Mouse (Mus musculus) hindbrain, embryonic 15.5 days (tissue): ENCODE results near the gene Pygo2. TPM values are rescaled to one million over a fixed set of nuclear protein-coding genes. Genes with fewer than 3 reads are reported as not detected.

Source experiments
- ATAC-seq: fragments of 200-750 bp; cut with Nextera tagmentation; 2 replicates; pipeline ENCODE4 v1.8.0; 2017; ENCODE audit warnings: low read depth, moderate number of reproducible peaks, moderate TSS enrichment; ENCODE audit not compliant: low FRiP score
- H3K27ac ChIP-seq: fragments of 300-500 bp; sonication (generic); replicated peaks from 2 replicates; pipeline ENCODE4 v1.5.1; 2015; ENCODE audit warnings: mild to moderate bottlenecking, inconsistent platforms
- H3K27me3 ChIP-seq: fragments of 300-500 bp; sonication (generic); 2 replicates; pipeline ENCODE4 v1.6.1; 2015; ENCODE audit warnings: control low read depth, inconsistent platforms
- H3K36me3 ChIP-seq: fragments of 300-500 bp; sonication (generic); 2 replicates; pipeline ENCODE4 v1.6.1; 2015; ENCODE audit warnings: control low read depth, inconsistent platforms
- H3K4me1 ChIP-seq: fragments of 300-500 bp; sonication (generic); replicated peaks from 2 replicates; pipeline ENCODE4 v1.6.1; 2015; ENCODE audit warnings: control low read depth, inconsistent platforms
- H3K4me2 ChIP-seq: fragments of 300-500 bp; sonication (generic); 2 replicates; pipeline ENCODE4 v1.6.1; 2015; ENCODE audit warnings: moderate library complexity, mild to moderate bottlenecking, inconsistent platforms
- H3K4me3 ChIP-seq: fragments of 300-500 bp; sonication (generic); 2 replicates; pipeline ENCODE4 v1.5.1; 2015; ENCODE audit warnings: mild to moderate bottlenecking, inconsistent platforms
- H3K9ac ChIP-seq: fragments of 300-500 bp; sonication (generic); 2 replicates; pipeline ENCODE4 v1.6.1; 2015; ENCODE audit warnings: inconsistent platforms
- H3K9me3 ChIP-seq: fragments of 300-500 bp; sonication (generic); 2 replicates; pipeline ENCODE4 v1.6.1; 2016; ENCODE audit warnings: control low read depth, inconsistent platforms
- WGBS: fragments of 180-500 bp; shearing (Covaris S2); methylation state at CpG from one replicate; pipeline ENCODE4 v1.1.7; 2015; 5-methylcytosine and 5-hydroxymethylcytosine counted together
- polyA plus RNA-seq: library from polyadenylated mRNA; unstranded; fragments of >200 nt; fragmentation: Nextera tagmentation; extraction: Ambion mirVana; gene quantifications from 2 replicates; pipeline ENCODE4 v1.2.1, GENCODE M21; 2015

Pygo2 gene
- polyA plus RNA-seq, 1 experiment from 2014 or later, result 45.8 TPM

GRCm38 (mm10) chr3:89395419-89395805 lies 34.6 kb upstream of the Pygo2 start:
- Histone ChIP-seq H3K27ac (no peak overlapping the region), H3K27me3 (peaks cover 33% of the 10 kb centered on the region), H3K36me3 (no peaks in the 10 kb centered on the region), H3K9ac (no peak overlapping the region), H3K4me2 (peak overlapping the region; percentile 99), H3K4me1 (peaks cover 62% of the 10 kb centered on the region), H3K4me3 (peak overlapping the region; percentile 51), H3K9me3 (no peaks in the 10 kb centered on the region)
- 2% methylated on average over 10 of the region's 10 CpGs for WGBS
- no peak for ATAC-seq

- Histone ChIP-seq H3K4me1 (peaks cover 56% of the 10 kb centered on the region), H3K4me3 (peak overlapping the region; percentile 51), H3K9ac (peak overlapping the region; percentile 22), H3K27me3 (peaks cover 33% of the 10 kb centered on the region), H3K4me2 (peak overlapping the region; percentile 99), H3K27ac (no peak overlapping the region), H3K36me3 (no peaks in the 10 kb centered on the region), H3K9me3 (no peaks in the 10 kb centered on the region)
- under 1% methylated on average over 43 of the region's 44 CpGs for WGBS
- ATAC-seq, result no peak
These were observed 34.0 kb upstream of the Pygo2 start for GRCm38 (mm10) chr3:89395806-89396653.

GRCm38 (mm10) chr3:89396654-89397005 lies 33.4 kb upstream of the Pygo2 start:
- H3K4me3 ChIP-seq, result peak overlapping the region; percentile 51
- H3K27me3 ChIP-seq, result peaks cover 33% of the 10 kb centered on the region
- H3K9me3 ChIP-seq, result no peaks in the 10 kb centered on the region
- WGBS, result under 1% methylated on average over 4 of the region's 4 CpGs
- H3K4me2 ChIP-seq, result peak overlapping the region; percentile 99
- H3K36me3 ChIP-seq, result no peaks in the 10 kb centered on the region
- no peak overlapping the region; the same call in 1 of the 2 replicates for H3K9ac ChIP-seq
- H3K27ac ChIP-seq, result no peak overlapping the region
- no peak for ATAC-seq
- H3K4me1 ChIP-seq, result peaks cover 50% of the 10 kb centered on the region

GRCm38 (mm10) chr3:89401329-89401728 lies 28.7 kb upstream of the Pygo2 start:
- 88% methylated on average over 7 of the region's 7 CpGs for WGBS
- peaks cover 4% of the 10 kb centered on the region; the same call in 1 of the 2 replicates for H3K27me3 ChIP-seq
- no peak overlapping the region for H3K4me2 ChIP-seq
- peaks cover 4% of the 10 kb centered on the region for H3K4me1 ChIP-seq
- no peak overlapping the region for H3K27ac ChIP-seq
- no peak for ATAC-seq
- H3K9ac ChIP-seq, result no peak overlapping the region
- peaks cover 21% of the 10 kb centered on the region for H3K36me3 ChIP-seq
- no peak overlapping the region for H3K4me3 ChIP-seq
- no peaks in the 10 kb centered on the region for H3K9me3 ChIP-seq

GRCm38 (mm10) chr3:89402693-89403092 lies 27.3 kb upstream of the Pygo2 start, which contains the start of gene Lenep:
TSS of gene Lenep (minus strand) at chr3:89402793.
- Histone ChIP-seq H3K4me1 (no peaks in the 10 kb centered on the region), H3K4me3 (no peak within 1 kb of the TSS), H3K27ac (no peak within 1 kb of the TSS), H3K9ac (no peak within 1 kb of the TSS), H3K27me3 (no peaks in the 10 kb centered on the region), H3K36me3 (peaks cover 21% of the 10 kb centered on the region), H3K4me2 (no peak within 1 kb of the TSS), H3K9me3 (no peaks in the 10 kb centered on the region)
- 69% methylated on average over 5 of the region's 5 CpGs for WGBS
- no peak for ATAC-seq

- no peaks in the 10 kb centered on the region for H3K9me3 ChIP-seq
- no peak overlapping the region for H3K4me3 ChIP-seq
- H3K4me2 ChIP-seq, result no peak overlapping the region
- H3K27ac ChIP-seq, result no peak overlapping the region
- H3K9ac ChIP-seq, result no peak overlapping the region
- H3K4me1 ChIP-seq, result peaks cover 14% of the 10 kb centered on the region
- H3K27me3 ChIP-seq, result no peaks in the 10 kb centered on the region
- 92% methylated on average over 6 of the region's 6 CpGs for WGBS
- peaks cover 21% of the 10 kb centered on the region for H3K36me3 ChIP-seq
- no peak for ATAC-seq
These were observed 23.1 kb upstream of the Pygo2 start for GRCm38 (mm10) chr3:89406887-89407286.

- Histone ChIP-seq H3K27ac (no peak overlapping the region), H3K9me3 (no peaks in the 10 kb centered on the region), H3K9ac (no peak overlapping the region), H3K4me2 (no peak overlapping the region), H3K4me3 (no peak overlapping the region), H3K27me3 (no peaks in the 10 kb centered on the region), H3K36me3 (peaks cover 9% of the 10 kb centered on the region), H3K4me1 (peaks cover 21% of the 10 kb centered on the region)
- ATAC-seq, result no peak
- WGBS, result 69% methylated on average over 16 of the region's 16 CpGs
These were observed 21.6 kb upstream of the Pygo2 start for GRCm38 (mm10) chr3:89408448-89408847.

GRCm38 (mm10) chr3:89409701-89410100 lies 20.3 kb upstream of the Pygo2 start:
- no peak for ATAC-seq
- Histone ChIP-seq H3K9me3 (no peaks in the 10 kb centered on the region), H3K27ac (no peak overlapping the region), H3K36me3 (peaks cover 5% of the 10 kb centered on the region), H3K4me1 (peaks cover 21% of the 10 kb centered on the region), H3K9ac (no peak overlapping the region), H3K4me3 (no peak overlapping the region), H3K4me2 (no peak overlapping the region), H3K27me3 (no peaks in the 10 kb centered on the region)
- 93% methylated on average over 3 of the region's 3 CpGs for WGBS

- Histone ChIP-seq H3K9me3 (no peaks in the 10 kb centered on the region), H3K4me1 (peaks cover 21% of the 10 kb centered on the region), H3K27me3 (no peaks in the 10 kb centered on the region), H3K4me3 (peak overlapping the region; percentile 45), H3K4me2 (peak overlapping the region; percentile 81), H3K27ac (peak overlapping the region; percentile 76), H3K36me3 (peaks cover 11% of the 10 kb centered on the region), H3K9ac (peak overlapping the region; percentile 50)
- 82% methylated on average over 10 of the region's 10 CpGs for WGBS
- ATAC-seq, result no peak
These were observed 19.1 kb upstream of the Pygo2 start for GRCm38 (mm10) chr3:89410864-89411263.

GRCm38 (mm10) chr3:89411490-89412393 lies 18.3 kb upstream of the Pygo2 start, which contains the start of gene Flad1:
TSS of gene Flad1 (minus strand) at chr3:89411870.
- 6% methylated on average over 28 of the region's 28 CpGs for WGBS
- no peaks in the 10 kb centered on the region for H3K9me3 ChIP-seq
- H3K27me3 ChIP-seq, result no peaks in the 10 kb centered on the region
- H3K36me3 ChIP-seq, result peaks cover 11% of the 10 kb centered on the region
- H3K27ac ChIP-seq, result peak within 1 kb of the TSS; percentile 76
- H3K4me1 ChIP-seq, result peaks cover 25% of the 10 kb centered on the region
- H3K4me2 ChIP-seq, result peak within 1 kb of the TSS; percentile 81
- ATAC-seq, result peak; percentile 99
- peak within 1 kb of the TSS; percentile 50 for H3K9ac ChIP-seq
- H3K4me3 ChIP-seq, result peak within 1 kb of the TSS; percentile 45

- Histone ChIP-seq H3K27ac (no peak overlapping the region), H3K4me1 (peaks cover 36% of the 10 kb centered on the region), H3K9me3 (no peaks in the 10 kb centered on the region), H3K4me3 (no peak overlapping the region), H3K4me2 (no peak overlapping the region), H3K27me3 (no peaks in the 10 kb centered on the region), H3K36me3 (peaks cover 11% of the 10 kb centered on the region), H3K9ac (no peak overlapping the region)
- no peak for ATAC-seq
- WGBS, result 95% methylated on average over 8 of the region's 8 CpGs
These were observed 13.9 kb upstream of the Pygo2 start for GRCm38 (mm10) chr3:89416158-89416557.

GRCm38 (mm10) chr3:89417131-89417530 lies 12.9 kb upstream of the Pygo2 start:
- no peak for ATAC-seq
- 33% methylated on average over 2 of the region's 2 CpGs for WGBS
- Histone ChIP-seq H3K27ac (peak overlapping the region; percentile 62), H3K4me2 (peak overlapping the region; percentile 96), H3K9ac (peak overlapping the region; percentile 2; the same call in 1 of the 2 replicates), H3K36me3 (peaks cover 11% of the 10 kb centered on the region), H3K4me3 (peak overlapping the region; percentile 64), H3K4me1 (peaks cover 43% of the 10 kb centered on the region), H3K9me3 (no peaks in the 10 kb centered on the region), H3K27me3 (no peaks in the 10 kb centered on the region)
